Mouse (Mus musculus): ENCODE measurements around the gene Glis3. TPM values are rescaled to one million over a fixed set of nuclear protein-coding genes. Genes with fewer than 3 reads are reported as not detected.

The Glis3 gene
- total RNA-seq, 2 experiments from 2014 or later: 0.61 to 1.2 TPM

GRCm38 (mm10) chr19:28367274-28367673, 312.6 kb downstream of the Glis3 start:
- no peak overlapping the region for H3K4me3 ChIP-seq
- DNase-seq: no peak
- H3K27ac ChIP-seq: no peak overlapping the region
- TF ChIP-seq CTCF (IDR thresholded peaks at IDR 0.05): no peak
- intact Hi-C loops (cut with DNase I): no loop called here

DNA sequence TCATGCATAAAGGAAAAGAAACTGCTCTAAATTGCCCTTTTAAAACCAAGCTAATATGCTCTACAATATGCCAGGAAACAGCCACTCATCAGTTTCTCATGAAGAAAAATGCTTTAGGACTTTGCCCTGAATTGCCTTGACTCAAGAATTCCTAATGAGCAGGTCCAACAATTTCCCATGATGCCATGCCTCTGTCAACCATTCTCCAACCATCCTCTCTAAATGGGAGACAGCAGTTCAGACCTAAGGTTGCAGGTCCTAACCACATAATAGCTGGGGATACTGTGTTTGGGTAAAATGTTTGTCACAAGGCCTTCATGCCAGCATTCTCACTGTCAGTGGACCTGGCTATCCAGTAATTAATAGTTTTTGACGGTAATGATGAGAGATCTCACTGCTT, 313.1 kb downstream of the Glis3 start:
- TF ChIP-seq CTCF (IDR thresholded peaks at IDR 0.05): no peak
- intact Hi-C loops (cut with DNase I): no loop called here
- no peak for DNase-seq
- Histone ChIP-seq H3K4me3 (no peak overlapping the region), H3K27ac (no peak overlapping the region)

GRCm38 (mm10) chr19:28365897-28366296, 314.0 kb downstream of the Glis3 start:
- Histone ChIP-seq H3K27ac (no peak overlapping the region), H3K4me3 (no peak overlapping the region)
- intact Hi-C loops (cut with DNase I): no loop called here
- DNase-seq: peak; percentile 24
- peak; percentile 61 for TF ChIP-seq CTCF (IDR thresholded peaks at IDR 0.05)

- intact Hi-C loops (cut with DNase I): no loop called here
- no peak overlapping the region for H3K4me3 ChIP-seq
- H3K27ac ChIP-seq: no peak overlapping the region
- no peak for TF ChIP-seq CTCF (IDR thresholded peaks at IDR 0.05)
- no peak for DNase-seq
Observed at GRCm38 (mm10) chr19:28360884-28361283, 319.0 kb downstream of the Glis3 start.

DNA sequence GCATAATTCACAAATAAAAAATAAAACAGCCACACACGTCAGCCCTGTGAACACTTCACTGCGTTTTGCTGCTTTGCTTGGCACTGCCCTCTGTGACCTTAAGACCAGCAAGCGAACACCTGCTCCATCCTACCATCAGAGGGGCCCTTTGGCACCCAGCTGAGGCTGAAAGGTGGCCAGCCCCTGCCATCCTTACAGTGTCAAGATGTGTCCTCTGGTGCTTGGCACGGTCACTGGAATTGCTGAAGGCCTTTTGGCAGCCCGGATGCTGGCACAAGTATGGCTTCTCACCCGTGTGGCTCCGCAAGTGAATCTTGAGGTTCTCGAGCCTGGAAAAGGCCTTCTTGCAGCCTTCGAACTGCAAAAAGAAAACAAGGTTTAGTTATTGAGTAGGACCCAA, 322.3 kb downstream of the Glis3 start:
- intact Hi-C loops (cut with DNase I): no loop called here
- Histone ChIP-seq H3K27ac (no peak overlapping the region), H3K4me3 (no peak overlapping the region)
- peak; percentile 21 for DNase-seq
- TF ChIP-seq CTCF (IDR thresholded peaks at IDR 0.05): no peak

DNA sequence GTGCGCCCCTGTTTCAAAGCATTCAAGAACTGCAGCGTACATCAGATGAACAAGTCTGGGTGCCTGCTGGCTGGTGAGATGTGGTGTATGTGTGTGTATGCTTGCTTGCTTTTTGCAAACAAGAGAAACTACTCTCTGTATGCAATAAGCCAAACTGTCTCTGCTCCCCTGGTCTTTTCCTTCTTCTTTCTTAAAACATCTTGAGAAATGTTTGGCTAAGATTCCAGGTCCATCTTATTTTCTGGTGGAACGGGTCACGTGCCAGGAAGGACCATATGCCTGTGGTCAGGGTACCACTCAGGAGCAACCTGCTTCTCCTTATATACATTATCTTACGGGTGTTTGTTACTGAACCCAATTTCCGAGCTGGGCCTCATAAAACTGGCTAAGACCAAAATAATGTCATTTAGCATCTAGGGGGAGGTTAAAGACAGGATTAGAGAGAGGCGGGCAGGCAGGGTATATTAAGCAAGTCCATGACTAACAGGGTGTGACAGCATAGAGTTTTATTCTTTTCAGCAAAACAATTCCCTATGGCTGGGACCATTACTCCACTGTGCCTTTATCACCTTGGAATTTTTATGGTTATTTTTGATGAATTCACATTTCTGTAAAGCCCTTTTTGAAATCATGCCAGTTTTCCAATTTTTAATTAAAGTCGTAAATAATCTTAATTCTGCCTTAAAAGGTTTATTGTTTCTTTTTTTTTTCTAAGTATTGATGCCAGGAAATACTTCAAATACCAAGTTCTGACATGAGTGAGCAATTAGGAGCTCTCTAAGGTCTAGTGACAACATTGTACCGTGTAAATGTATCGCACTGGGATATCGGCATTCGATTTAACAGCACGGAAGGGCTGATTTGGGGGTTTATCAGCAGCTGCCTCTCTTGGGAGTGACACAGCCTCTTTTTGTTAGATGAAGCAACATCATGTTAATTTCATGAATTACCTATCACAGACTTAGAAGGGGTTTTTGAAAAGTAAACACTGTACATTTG, 328.5 kb downstream of the Glis3 start:
- intact Hi-C loops (cut with DNase I): no loop called here
- TF ChIP-seq CTCF (IDR thresholded peaks at IDR 0.05): no peak
- DNase-seq: no peak
- Histone ChIP-seq H3K4me3 (no peak overlapping the region), H3K27ac (no peak overlapping the region)

DNA sequence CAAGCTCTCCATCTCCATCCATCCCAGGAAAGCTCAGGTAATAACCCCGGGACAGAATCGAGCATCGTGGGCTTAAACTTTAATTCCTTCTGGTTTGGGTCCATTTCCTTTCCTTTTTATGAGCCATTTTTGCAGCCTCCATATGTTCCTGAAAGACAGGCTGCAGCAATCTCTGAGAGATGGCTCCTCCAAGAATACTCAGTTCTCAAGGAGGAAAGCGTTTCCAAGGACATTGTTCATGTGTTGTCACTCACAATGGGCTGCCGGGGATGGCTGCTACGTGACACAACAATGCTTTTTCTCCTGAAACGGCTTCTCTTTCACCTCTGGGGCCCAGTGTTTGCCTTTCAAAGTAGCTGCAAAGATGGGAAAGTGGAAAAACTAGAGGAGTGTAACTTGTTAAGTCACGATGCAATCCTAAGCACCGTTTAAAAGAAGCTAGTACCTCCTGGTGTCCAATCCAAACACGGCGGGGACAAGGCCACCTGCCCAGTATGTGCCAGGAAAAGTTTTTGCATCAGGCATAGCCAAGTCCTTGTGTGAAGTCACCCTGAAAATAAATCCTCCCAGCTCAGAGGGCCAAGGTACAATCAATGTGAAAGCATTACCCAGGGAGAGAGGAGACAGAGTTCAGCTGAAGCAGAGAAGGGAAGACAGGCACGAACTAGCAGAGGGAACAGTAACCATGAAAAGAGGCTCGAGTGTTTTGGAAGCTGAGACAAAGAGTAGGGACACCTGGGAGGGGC, 332.6 kb downstream of the Glis3 start:
- intact Hi-C loops (cut with DNase I): no loop called here
- DNase-seq: no peak
- TF ChIP-seq CTCF (IDR thresholded peaks at IDR 0.05): no peak
- no peak overlapping the region for H3K4me3 ChIP-seq
- H3K27ac ChIP-seq: no peak overlapping the region

DNA sequence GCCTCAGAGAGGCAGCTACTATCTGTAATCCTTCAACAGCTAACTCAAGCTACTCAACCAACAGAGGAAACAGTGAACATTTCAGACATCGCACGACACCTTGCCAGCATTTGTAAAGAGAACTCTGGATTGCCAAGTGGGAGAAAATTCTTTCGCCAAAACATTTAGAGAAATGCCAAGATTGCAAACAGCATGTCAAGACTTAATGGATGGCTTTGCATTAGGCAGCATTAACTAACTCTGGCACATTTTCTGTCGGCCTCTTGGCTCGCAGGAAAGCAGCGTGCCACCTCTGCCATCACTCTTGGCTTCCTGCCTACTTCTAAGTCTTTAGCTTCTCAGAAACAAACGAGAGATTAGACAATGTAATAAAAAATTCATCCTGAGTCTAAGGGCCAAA, 336.2 kb downstream of the Glis3 start:
- intact Hi-C loops (cut with DNase I): no loop called here
- DNase-seq: no peak
- no peak overlapping the region for H3K4me3 ChIP-seq
- no peak overlapping the region for H3K27ac ChIP-seq
- no peak for TF ChIP-seq CTCF (IDR thresholded peaks at IDR 0.05)

DNA sequence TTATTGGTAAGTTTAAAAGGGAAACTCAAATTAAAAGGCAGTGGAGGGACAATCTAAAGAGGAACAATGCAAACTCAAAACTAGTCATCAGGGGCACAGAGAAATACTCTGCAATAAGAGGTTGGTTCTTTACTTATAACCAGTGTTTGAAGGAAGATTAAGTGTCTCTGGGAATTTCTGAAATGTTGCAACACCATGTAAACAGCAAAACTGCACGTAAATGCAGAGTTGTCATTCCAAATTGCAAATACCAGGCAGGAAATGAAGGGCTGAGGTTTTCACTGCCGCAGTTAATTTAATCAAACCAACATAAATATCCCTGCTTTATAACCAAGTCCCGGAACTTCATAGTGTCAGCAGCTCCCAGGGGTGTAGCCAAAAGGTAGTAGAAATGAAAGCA, 342.3 kb downstream of the Glis3 start:
- H3K4me3 ChIP-seq: no peak overlapping the region
- DNase-seq: no peak
- no peak for TF ChIP-seq CTCF (IDR thresholded peaks at IDR 0.05)
- H3K27ac ChIP-seq: no peak overlapping the region
- intact Hi-C loops (cut with DNase I): no loop called here

DNA sequence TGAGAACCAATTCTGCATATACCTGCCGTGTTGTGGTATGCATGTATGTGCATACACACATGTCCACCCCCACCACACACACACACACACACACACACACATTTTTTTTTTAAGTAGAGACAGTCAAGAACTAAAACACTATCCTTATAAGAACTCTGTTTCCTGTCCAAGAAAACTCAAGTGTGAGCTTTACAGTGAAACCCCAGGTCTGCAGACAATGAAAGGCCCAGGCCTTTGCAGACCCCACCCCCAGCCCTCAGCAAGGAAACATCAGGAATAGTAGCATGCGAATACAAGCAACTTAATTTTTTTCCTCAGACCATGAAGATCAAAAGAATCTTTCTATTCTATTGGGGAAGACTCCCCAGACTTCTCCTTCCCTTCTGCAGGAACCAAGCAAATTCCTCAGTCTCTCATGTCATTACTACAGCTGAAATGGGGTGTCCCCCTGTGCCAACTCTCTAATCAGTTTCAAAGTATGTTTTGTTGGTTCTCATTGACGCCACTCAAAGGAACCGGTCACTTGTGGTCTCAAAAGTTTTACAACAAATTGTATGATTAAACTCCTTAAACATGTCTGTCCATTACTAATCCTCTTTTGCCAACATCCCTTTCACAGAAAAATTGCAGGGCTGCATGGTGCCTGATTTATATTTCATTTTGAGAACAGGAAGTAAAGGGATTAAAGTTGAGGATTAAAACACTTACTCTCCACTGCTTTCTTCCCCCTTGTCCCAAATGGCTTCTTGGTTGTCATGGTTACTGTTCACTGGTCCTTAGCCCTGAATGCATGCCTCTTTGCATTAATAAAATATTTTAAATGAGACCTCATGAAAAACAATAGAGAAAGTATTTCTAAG, 343.0 kb downstream of the Glis3 start:
- intact Hi-C loops (cut with DNase I): no loop called here
- no peak for DNase-seq
- TF ChIP-seq CTCF (IDR thresholded peaks at IDR 0.05): no peak
- H3K4me3 ChIP-seq: no peak overlapping the region
- H3K27ac ChIP-seq: no peak overlapping the region

DNA sequence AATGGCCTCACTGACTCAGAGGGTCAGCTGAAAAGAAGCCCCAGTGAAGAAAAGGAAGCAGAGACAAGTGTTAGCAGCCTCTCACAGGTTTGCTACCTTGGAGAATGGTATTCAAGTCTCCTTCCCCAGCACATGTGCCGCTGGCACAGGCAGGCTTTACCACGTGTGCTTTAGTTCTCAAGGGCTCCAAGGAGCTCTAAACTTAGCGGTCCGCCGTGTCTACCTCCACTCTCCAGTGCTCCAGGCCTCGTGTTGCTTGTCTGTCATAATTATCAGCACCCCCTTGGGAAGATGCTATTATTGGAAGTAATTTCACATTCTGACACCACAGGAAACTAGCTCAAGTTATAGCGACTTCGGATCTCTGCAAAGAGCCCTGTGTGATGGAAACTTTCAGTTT, 344.0 kb downstream of the Glis3 start:
- Histone ChIP-seq H3K4me3 (no peak overlapping the region), H3K27ac (no peak overlapping the region)
- no peak for DNase-seq
- no peak for TF ChIP-seq CTCF (IDR thresholded peaks at IDR 0.05)
- intact Hi-C loops (cut with DNase I): no loop called here

- intact Hi-C loops (cut with DNase I): no loop called here
- H3K4me3 ChIP-seq: no peak overlapping the region
- no peak overlapping the region for H3K27ac ChIP-seq
- no peak for DNase-seq
- no peak for TF ChIP-seq CTCF (IDR thresholded peaks at IDR 0.05)
Observed at GRCm38 (mm10) chr19:28333007-28333766, 346.7 kb downstream of the Glis3 start.
